Mouse (Mus musculus) CD4-positive naive resting alpha-beta T cell, adult 57 days (primary cell): ENCODE data around the gene Pcgf6. TPM values are rescaled to one million over a fixed set of nuclear protein-coding genes. Genes with fewer than 3 reads are reported as not detected.

ENCODE experiments used
- total RNA-seq: library from RNA; stranded (reverse); gene quantifications from one replicate; pipeline ENCODE4 v1.2.4, GENCODE M21; 2023

Gene Pcgf6
- total RNA-seq, result 18.9 TPM

DNA sequence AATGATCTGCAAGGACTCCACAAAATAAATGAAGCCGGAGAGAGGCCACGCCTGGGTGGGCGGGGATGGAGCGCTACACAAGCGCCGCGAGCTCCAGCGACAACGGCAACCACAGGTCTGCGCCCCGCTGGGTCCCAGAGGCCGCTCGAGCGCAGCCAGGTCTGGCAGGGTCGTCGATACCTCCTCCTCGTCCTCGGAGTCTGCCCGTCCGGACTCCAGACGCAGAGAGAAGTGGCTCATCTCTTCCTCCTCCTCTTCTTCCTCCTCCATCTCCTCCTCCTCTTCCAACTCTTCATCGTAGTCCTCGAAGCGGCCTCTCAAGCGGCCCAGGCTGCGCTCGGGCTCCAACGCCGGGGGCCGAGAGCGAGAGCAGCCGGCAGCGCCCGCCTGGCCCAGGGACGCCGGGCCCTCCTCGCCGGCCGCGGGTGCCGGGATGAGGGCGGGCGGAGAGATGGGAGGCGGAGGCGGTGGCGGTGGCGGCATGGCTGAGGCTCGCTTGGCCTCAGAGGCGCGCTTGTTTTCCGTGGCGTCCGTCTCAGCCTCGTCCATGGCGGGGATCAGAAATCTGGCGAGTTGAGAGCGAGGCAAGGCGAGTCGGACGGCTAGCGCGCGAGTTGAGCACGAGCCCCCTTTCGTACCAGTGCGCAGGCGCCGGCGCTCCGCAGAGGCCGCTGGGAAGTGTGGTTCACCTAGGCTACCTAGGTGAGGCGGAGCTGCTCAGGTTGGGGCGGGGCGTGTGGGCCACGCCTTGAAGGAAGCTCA lies at the start of gene Pcgf6:
TSS of gene Pcgf6 (minus strand) at position 636 of the 762 bp plus-strand sequence.

DNA sequence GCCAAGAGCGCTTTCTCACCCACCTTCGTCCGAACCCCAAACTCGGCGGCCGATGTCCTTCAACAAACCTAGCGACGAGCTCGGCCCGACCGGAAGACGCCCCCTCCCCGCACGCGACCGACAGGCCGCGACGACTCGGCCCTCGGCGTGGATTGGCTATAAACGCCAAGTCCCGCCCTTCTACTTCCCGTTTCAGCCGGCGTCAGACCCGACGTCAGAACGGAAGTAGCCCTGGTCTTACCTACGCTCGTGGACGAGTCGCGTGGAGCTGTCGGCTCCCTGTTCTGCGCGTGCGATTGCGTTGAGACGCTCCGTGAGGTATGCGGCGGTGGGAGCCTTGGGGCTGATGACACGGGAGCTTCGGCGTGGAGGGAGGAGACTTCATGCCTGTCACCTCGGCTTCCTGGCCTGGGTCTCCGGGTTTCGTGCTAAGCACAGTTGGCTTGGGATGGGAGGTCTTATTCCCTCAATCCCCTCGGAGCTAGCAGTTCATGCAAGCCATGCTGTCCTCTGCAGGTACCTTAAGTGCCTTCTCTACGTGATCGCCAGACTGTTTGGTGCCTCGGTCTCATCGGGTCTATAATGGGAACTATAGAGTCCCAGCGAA lies 39.9 kb upstream of the Pcgf6 start, which contains the start of the genes Usmg5 and Pdcd11:
TSS of gene Usmg5 (minus strand) at position 98 of the 607 bp plus-strand sequence.
TSS of gene Pdcd11 (plus strand) at position 219 of the 607 bp plus-strand sequence.

DNA sequence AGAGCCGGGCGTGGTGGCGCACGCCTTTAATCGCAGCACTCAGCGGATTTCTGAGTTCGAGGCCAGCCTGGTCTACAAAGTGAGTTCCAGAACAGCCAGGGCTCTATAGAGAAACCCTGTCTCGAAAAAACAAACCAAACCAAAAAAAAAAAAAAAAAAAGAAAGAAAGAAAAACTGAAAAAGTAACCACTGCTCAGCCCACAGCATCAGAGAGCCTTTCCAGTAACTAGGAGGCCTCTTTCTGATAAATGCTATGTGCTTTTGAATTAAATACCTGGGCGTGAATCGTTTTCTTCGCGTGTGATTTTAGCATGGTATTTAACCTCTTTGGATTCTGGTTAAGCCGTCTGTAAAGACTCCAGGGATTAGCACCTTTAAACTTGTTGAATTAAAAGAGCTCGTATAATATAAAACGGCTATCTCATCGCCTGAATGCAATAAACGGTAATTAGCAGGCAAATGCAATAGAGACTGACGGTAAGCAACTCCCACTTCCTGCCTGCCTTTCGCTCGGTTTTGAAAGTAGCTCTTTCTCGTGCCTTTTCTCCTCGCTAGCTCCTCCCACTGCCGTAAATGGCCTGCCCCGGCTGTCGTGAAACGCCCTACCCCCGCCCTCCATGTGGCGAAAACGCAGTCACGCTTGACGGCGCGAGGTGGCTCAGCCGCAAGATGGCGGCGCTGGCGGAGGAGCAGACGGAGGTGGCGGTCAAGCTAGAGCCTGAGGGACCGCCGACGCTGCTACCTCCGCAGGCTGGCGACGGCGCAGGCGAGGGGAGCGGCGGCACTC lies 16.6 kb upstream of the Pcgf6 start, which contains the start of gene Taf5:
TSS of gene Taf5 (plus strand) at position 651 of the 787 bp plus-strand sequence.

DNA sequence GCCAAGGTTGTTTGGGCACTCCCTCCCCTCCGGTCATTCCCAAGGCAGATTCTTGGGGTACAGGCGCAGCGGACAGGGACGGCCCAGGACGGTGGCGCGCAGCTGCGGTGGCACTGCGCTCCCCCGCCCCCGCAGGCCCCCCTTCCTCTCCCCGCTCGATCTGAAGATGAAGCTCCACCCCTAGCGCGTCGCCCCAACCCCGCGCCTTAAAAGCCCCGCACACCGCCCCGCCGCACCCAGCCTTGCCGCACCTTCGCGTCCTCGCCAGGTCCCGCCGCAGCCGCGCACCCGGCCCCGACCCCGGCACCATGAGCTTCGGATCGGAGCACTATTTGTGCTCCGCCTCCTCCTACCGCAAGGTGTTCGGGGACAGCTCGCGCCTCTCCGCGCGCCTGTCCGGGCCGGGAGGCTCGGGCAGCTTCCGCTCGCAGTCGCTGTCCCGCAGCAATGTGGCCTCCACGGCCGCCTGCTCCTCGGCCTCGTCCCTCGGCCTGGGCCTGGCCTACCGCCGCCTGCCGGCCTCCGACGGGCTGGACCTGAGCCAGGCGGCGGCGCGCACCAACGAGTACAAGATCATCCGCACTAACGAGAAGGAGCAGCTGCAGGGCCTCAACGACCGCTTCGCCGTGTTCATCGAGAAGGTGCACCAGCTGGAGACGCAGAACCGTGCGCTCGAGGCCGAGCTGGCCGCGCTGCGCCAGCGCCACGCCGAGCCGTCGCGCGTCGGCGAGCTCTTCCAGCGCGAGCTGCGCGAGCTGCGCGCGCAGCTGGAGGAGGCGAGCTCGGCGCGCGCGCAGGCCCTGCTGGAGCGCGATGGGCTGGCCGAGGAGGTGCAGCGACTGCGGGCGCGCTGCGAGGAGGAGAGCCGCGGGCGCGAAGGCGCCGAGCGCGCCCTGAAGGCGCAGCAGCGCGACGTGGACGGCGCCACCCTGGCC lies 36.0 kb downstream of the Pcgf6 start, which contains the start of the genes Ina and Nt5c2:
TSS of gene Ina (plus strand) at position 252 of the 935 bp plus-strand sequence.
TSS of gene Nt5c2 (minus strand) at position 707 of the 935 bp plus-strand sequence.

Other genes starting within 250 kb of the Pcgf6 start
- not detected for gene Ina, start 36.2 kb downstream of the Pcgf6 start, total RNA-seq
- gene Nt5c2, start 35.8 kb downstream of the Pcgf6 start, total RNA-seq, result 77.8 TPM
- gene Taf5, start 16.8 kb upstream of the Pcgf6 start, total RNA-seq, result 12.2 TPM
- 160 TPM for gene Usmg5, start 39.7 kb upstream of the Pcgf6 start, total RNA-seq
- gene Pdcd11, start 39.9 kb upstream of the Pcgf6 start, total RNA-seq, result 40.5 TPM
- gene Calhm2, start 87.4 kb upstream of the Pcgf6 start, total RNA-seq, result 7.0 TPM
- gene Calhm1, start 93.3 kb upstream of the Pcgf6 start, total RNA-seq, result not detected
- gene Calhm3, start 106.9 kb upstream of the Pcgf6 start, total RNA-seq, result not detected
- gene Neurl1a, start 127.9 kb upstream of the Pcgf6 start, total RNA-seq, result not detected